Mouse (Mus musculus): ENCODE measurements around the gene Pak6. TPM values are rescaled to one million over a fixed set of nuclear protein-coding genes. Genes with fewer than 3 reads are reported as not detected.
A peak's percentile ranks its signal among the peaks of the same experiment; 100 is the strongest.

Gene Pak6
- polyA plus RNA-seq, 1 experiment from 2014 or later: 0.60 TPM

- Histone ChIP-seq H3K9me3 (ENCODE audit: low read length) (no peaks in the 10 kb centered on the region), H3K27me3 (ENCODE audit: insufficient read depth, low read length) (no peaks in the 10 kb centered on the region), H3K27ac (ENCODE audit: low read length) (no peak overlapping the region), H3K4me1 (ENCODE audit: insufficient read depth, low read length) (peaks cover 17% of the 10 kb centered on the region), H3K9ac (replicated peaks; ENCODE audit: low read length) (no peak overlapping the region), H3K36me3 (ENCODE audit: insufficient read depth, low read length) (no peaks in the 10 kb centered on the region), H3K4me3 (ENCODE audit: low read length) (no peak overlapping the region), H3K4me2 (replicated peaks; ENCODE audit: low read depth, low read length) (no peak overlapping the region)
- WGBS: 85% methylated on average over 15 of the region's 15 CpGs
- no peak for ATAC-seq (ENCODE audit: low FRiP score, low TSS enrichment)
Measured at GRCm38 (mm10) chr2:118723693-118724486, 60.8 kb downstream of the Pak6 start.

- no peaks in the 10 kb centered on the region for H3K9me3 ChIP-seq (ENCODE audit: low read length)
- no peak overlapping the region for H3K4me3 ChIP-seq (ENCODE audit: low read length)
- H3K9ac ChIP-seq (replicated peaks; ENCODE audit: low read length): no peak overlapping the region
- no peak for ATAC-seq (ENCODE audit: low FRiP score, low TSS enrichment)
- H3K27ac ChIP-seq (ENCODE audit: low read length): no peak overlapping the region
- no peak overlapping the region for H3K4me2 ChIP-seq (replicated peaks; ENCODE audit: low read depth, low read length)
- peaks cover 28% of the 10 kb centered on the region for H3K4me1 ChIP-seq (ENCODE audit: insufficient read depth, low read length)
- 72% methylated on average over 4 of the region's 4 CpGs for WGBS
- H3K27me3 ChIP-seq (ENCODE audit: insufficient read depth, low read length): no peaks in the 10 kb centered on the region
- H3K36me3 ChIP-seq (ENCODE audit: insufficient read depth, low read length): no peaks in the 10 kb centered on the region
Measured at GRCm38 (mm10) chr2:118725511-118725910, 62.4 kb downstream of the Pak6 start.

DNA sequence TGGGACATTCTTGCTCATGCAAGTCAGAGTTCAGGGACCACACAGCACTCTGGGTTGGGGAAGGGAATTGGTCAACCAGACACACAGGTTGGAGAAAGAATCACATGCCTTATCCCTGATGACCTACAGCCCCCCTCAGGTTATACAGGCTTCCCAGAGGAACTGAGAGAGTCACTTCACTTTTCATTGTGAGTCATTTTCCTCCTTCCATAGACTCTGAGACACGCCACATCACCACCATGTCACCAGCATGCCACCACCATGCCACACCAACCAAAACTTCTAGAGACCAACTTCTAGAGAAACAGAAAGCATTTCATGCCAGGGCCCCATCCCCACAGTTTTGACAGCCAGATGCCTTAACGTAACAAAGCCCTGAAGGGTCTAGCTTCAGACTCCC, 63.8 kb downstream of the Pak6 start:
- no peaks in the 10 kb centered on the region for H3K36me3 ChIP-seq (ENCODE audit: insufficient read depth, low read length)
- peaks cover 28% of the 10 kb centered on the region for H3K4me1 ChIP-seq (ENCODE audit: insufficient read depth, low read length)
- 89% methylated on average over 2 of the region's 2 CpGs for WGBS
- peaks cover under 1% of the 10 kb centered on the region; the same call in 1 of the 2 replicates for H3K27me3 ChIP-seq (ENCODE audit: insufficient read depth, low read length)
- H3K27ac ChIP-seq (ENCODE audit: low read length): no peak overlapping the region
- no peak overlapping the region for H3K9ac ChIP-seq (replicated peaks; ENCODE audit: low read length)
- no peak overlapping the region for H3K4me3 ChIP-seq (ENCODE audit: low read length)
- H3K4me2 ChIP-seq (replicated peaks; ENCODE audit: low read depth, low read length): no peak overlapping the region
- no peak for ATAC-seq (ENCODE audit: low FRiP score, low TSS enrichment)
- H3K9me3 ChIP-seq (ENCODE audit: low read length): no peaks in the 10 kb centered on the region

DNA sequence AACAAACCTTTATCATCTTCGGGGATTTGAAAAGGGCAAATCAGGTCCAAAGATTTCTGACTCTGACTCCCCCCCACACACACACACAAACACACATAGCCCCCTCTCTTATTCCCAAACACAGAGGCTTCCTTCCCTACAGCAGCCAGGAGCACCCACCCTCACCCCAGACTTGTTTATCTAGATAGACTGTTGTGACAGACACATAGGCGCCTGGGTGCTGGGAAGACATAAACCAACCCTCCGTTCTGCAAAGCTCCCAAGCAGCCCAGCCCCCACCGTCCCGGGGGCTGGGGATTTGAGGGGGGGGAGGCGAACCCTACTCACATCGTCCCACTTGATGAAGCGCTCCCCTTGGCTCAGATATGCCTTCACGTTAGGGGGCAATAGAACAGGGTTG, 64.8 kb downstream of the Pak6 start:
- Histone ChIP-seq H3K36me3 (ENCODE audit: insufficient read depth, low read length) (no peaks in the 10 kb centered on the region), H3K9me3 (ENCODE audit: low read length) (no peaks in the 10 kb centered on the region), H3K4me2 (replicated peaks; ENCODE audit: low read depth, low read length) (peak overlapping the region; percentile 32), H3K27ac (ENCODE audit: low read length) (peak overlapping the region; percentile 74), H3K4me1 (ENCODE audit: insufficient read depth, low read length) (peaks cover 28% of the 10 kb centered on the region), H3K9ac (replicated peaks; ENCODE audit: low read length) (no peak overlapping the region), H3K27me3 (ENCODE audit: insufficient read depth, low read length) (peaks cover 8% of the 10 kb centered on the region), H3K4me3 (ENCODE audit: low read length) (peak overlapping the region; percentile 11; the same call in 1 of the 2 replicates)
- WGBS: 20% methylated on average over 9 of the region's 9 CpGs
- peak; percentile 36 for ATAC-seq (ENCODE audit: low FRiP score, low TSS enrichment)

DNA sequence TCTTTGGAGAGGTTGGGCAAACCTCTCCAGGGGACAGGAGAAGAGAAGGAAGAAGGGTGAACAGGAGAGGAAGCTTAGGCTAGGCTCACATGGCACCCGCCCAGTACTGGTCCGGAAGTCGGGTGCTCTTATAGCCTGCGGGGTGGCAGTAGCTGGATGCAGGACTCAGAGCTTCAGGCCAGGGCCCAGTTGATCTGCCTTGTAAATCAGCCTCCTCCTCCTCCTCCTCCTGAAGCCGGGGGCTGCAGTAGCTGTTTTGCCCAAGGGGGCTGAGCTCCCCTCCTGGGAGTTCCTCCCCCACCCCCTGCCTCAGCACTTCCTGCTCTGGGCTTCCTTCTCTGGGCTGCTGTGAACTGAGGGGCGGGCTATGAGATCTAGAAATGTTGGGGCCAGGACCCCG, 65.2 kb downstream of the Pak6 start, which contains the start of gene Plcb2:
TSS of gene Plcb2 (minus strand) at position 102 of the 400 bp plus-strand sequence.
- H3K9me3 ChIP-seq (ENCODE audit: low read length): no peaks in the 10 kb centered on the region
- peak; percentile 86 for ATAC-seq (ENCODE audit: low FRiP score, low TSS enrichment)
- peak within 1 kb of the TSS; percentile 32 for H3K4me2 ChIP-seq (replicated peaks; ENCODE audit: low read depth, low read length)
- WGBS: 9% methylated on average over 7 of the region's 7 CpGs
- H3K36me3 ChIP-seq (ENCODE audit: insufficient read depth, low read length): no peaks in the 10 kb centered on the region
- H3K4me1 ChIP-seq (ENCODE audit: insufficient read depth, low read length): peaks cover 25% of the 10 kb centered on the region
- H3K27me3 ChIP-seq (ENCODE audit: insufficient read depth, low read length): peaks cover 8% of the 10 kb centered on the region
- H3K27ac ChIP-seq (ENCODE audit: low read length): peak within 1 kb of the TSS; percentile 74
- H3K4me3 ChIP-seq (ENCODE audit: low read length): peak within 1 kb of the TSS; percentile 11; the same call in 1 of the 2 replicates
- peak within 1 kb of the TSS; percentile 39; the same call in 1 of the 2 replicates for H3K9ac ChIP-seq (replicated peaks; ENCODE audit: low read length)

GRCm38 (mm10) chr2:118729194-118729593, 66.1 kb downstream of the Pak6 start:
- Histone ChIP-seq H3K4me2 (replicated peaks; ENCODE audit: low read depth, low read length) (no peak overlapping the region), H3K9me3 (ENCODE audit: low read length) (no peaks in the 10 kb centered on the region), H3K9ac (replicated peaks; ENCODE audit: low read length) (no peak overlapping the region), H3K4me1 (ENCODE audit: insufficient read depth, low read length) (peaks cover 25% of the 10 kb centered on the region), H3K27ac (ENCODE audit: low read length) (peak overlapping the region; percentile 74), H3K4me3 (ENCODE audit: low read length) (no peak overlapping the region), H3K36me3 (ENCODE audit: insufficient read depth, low read length) (no peaks in the 10 kb centered on the region), H3K27me3 (ENCODE audit: insufficient read depth, low read length) (peaks cover 8% of the 10 kb centered on the region)
- 47% methylated on average over 4 of the region's 4 CpGs for WGBS
- no peak for ATAC-seq (ENCODE audit: low FRiP score, low TSS enrichment)

DNA sequence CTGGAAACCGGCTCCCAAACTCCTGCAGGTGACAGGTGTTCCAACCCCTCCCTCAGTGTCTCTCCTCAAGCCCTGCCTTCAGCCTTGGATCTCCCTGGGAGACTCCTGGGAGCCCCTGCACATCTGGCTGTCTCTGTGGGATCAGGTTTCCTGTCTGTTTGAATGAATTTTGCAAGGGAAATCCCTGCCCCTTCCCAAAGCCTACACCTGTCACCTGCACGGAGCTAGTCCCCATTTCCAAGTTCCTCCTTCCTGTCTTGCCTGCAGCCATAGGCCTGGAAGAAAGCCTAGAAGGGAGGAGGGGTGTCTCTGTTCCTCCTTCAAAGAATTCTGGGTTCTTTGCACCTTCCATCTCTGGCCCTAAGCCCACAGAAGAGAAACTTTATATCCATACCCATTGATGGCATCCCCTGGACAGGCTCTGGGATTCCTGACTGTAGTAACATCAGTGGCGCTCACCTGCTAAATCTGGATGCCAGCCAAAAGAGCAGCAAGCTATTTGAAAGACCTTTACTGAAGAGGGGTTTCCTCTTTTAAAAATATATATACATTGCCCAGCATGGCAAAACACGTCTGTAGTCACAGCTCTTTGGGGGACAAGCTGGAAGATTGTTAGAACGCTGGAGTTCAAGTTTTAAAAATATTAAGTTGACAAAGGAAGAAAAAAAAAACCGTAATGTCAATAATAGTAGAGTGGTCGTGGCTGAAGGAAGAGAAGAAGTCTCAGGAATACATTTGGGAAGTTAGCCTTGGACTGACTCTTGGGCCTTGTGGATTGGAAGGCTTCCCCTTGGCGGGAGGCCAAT, 66.9 kb downstream of the Pak6 start:
- ATAC-seq (ENCODE audit: low FRiP score, low TSS enrichment): no peak
- Histone ChIP-seq H3K4me2 (replicated peaks; ENCODE audit: low read depth, low read length) (no peak overlapping the region), H3K4me3 (ENCODE audit: low read length) (no peak overlapping the region), H3K4me1 (ENCODE audit: insufficient read depth, low read length) (peaks cover 25% of the 10 kb centered on the region), H3K27ac (ENCODE audit: low read length) (no peak overlapping the region), H3K9me3 (ENCODE audit: low read length) (no peaks in the 10 kb centered on the region), H3K27me3 (ENCODE audit: insufficient read depth, low read length) (peaks cover 8% of the 10 kb centered on the region), H3K36me3 (ENCODE audit: insufficient read depth, low read length) (no peaks in the 10 kb centered on the region), H3K9ac (replicated peaks; ENCODE audit: low read length) (no peak overlapping the region)
- WGBS: 28% methylated on average over 8 of the region's 8 CpGs

DNA sequence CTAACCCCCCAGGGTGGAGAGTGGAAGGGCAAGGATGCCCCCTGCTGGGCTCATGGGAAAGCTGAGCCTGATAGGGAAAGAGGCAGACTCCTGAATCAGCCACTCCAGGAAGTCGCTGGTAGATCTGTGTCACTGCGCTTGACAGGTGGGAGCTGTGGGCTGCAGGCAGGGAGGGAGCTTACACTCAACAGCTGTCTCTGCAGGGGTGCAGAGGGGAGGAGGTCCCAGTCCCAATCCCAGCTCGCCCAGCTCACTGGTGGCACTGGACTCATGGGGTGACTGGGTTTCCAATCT, 67.5 kb downstream of the Pak6 start:
- peak; percentile 25; the same call in 1 of the 2 replicates for ATAC-seq (ENCODE audit: low FRiP score, low TSS enrichment)
- Histone ChIP-seq H3K27ac (ENCODE audit: low read length) (no peak overlapping the region), H3K36me3 (ENCODE audit: insufficient read depth, low read length) (no peaks in the 10 kb centered on the region), H3K9me3 (ENCODE audit: low read length) (no peaks in the 10 kb centered on the region), H3K9ac (replicated peaks; ENCODE audit: low read length) (no peak overlapping the region), H3K4me1 (ENCODE audit: insufficient read depth, low read length) (peaks cover 25% of the 10 kb centered on the region), H3K4me2 (replicated peaks; ENCODE audit: low read depth, low read length) (no peak overlapping the region), H3K27me3 (ENCODE audit: insufficient read depth, low read length) (peaks cover 8% of the 10 kb centered on the region), H3K4me3 (ENCODE audit: low read length) (no peak overlapping the region)
- 4% methylated on average over 3 of the region's 3 CpGs for WGBS

- H3K36me3 ChIP-seq (ENCODE audit: insufficient read depth, low read length): no peaks in the 10 kb centered on the region
- no peak overlapping the region for H3K27ac ChIP-seq (ENCODE audit: low read length)
- H3K9me3 ChIP-seq (ENCODE audit: low read length): no peaks in the 10 kb centered on the region
- no peak overlapping the region for H3K4me2 ChIP-seq (replicated peaks; ENCODE audit: low read depth, low read length)
- WGBS: 86% methylated on average over 5 of the region's 5 CpGs
- H3K27me3 ChIP-seq (ENCODE audit: insufficient read depth, low read length): peaks cover 8% of the 10 kb centered on the region
- H3K4me3 ChIP-seq (ENCODE audit: low read length): no peak overlapping the region
- no peak for ATAC-seq (ENCODE audit: low FRiP score, low TSS enrichment)
- H3K4me1 ChIP-seq (ENCODE audit: insufficient read depth, low read length): peaks cover 25% of the 10 kb centered on the region
- no peak overlapping the region for H3K9ac ChIP-seq (replicated peaks; ENCODE audit: low read length)
Measured at GRCm38 (mm10) chr2:118731981-118732380, 68.9 kb downstream of the Pak6 start.

DNA sequence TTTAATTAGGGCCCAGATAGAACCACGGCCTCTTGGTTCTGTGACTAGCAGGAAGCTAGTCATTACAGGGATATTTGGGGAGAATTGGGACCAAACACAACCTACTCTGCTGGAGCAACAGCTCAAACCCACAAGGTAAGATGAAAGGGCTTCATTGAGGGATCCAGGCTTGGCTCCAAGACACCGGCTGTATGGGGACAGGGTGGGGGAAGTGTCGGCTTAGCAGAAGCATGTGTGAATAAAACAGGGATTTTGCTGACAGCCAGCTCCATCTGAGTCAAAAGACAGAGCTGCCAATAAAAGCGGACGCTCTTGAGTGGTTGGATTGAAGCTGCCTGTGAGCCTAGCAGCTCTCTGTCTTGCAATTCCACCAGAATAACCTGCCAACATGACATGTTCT, 70.2 kb downstream of the Pak6 start:
- Histone ChIP-seq H3K36me3 (ENCODE audit: insufficient read depth, low read length) (no peaks in the 10 kb centered on the region), H3K4me2 (replicated peaks; ENCODE audit: low read depth, low read length) (no peak overlapping the region), H3K4me1 (ENCODE audit: insufficient read depth, low read length) (peaks cover 16% of the 10 kb centered on the region), H3K27me3 (ENCODE audit: insufficient read depth, low read length) (peaks cover 8% of the 10 kb centered on the region), H3K27ac (ENCODE audit: low read length) (no peak overlapping the region), H3K9ac (replicated peaks; ENCODE audit: low read length) (no peak overlapping the region), H3K9me3 (ENCODE audit: low read length) (no peaks in the 10 kb centered on the region), H3K4me3 (ENCODE audit: low read length) (no peak overlapping the region)
- WGBS: 71% methylated on average over 5 of the region's 5 CpGs
- no peak for ATAC-seq (ENCODE audit: low FRiP score, low TSS enrichment)
